In the genomic region with DNA sequence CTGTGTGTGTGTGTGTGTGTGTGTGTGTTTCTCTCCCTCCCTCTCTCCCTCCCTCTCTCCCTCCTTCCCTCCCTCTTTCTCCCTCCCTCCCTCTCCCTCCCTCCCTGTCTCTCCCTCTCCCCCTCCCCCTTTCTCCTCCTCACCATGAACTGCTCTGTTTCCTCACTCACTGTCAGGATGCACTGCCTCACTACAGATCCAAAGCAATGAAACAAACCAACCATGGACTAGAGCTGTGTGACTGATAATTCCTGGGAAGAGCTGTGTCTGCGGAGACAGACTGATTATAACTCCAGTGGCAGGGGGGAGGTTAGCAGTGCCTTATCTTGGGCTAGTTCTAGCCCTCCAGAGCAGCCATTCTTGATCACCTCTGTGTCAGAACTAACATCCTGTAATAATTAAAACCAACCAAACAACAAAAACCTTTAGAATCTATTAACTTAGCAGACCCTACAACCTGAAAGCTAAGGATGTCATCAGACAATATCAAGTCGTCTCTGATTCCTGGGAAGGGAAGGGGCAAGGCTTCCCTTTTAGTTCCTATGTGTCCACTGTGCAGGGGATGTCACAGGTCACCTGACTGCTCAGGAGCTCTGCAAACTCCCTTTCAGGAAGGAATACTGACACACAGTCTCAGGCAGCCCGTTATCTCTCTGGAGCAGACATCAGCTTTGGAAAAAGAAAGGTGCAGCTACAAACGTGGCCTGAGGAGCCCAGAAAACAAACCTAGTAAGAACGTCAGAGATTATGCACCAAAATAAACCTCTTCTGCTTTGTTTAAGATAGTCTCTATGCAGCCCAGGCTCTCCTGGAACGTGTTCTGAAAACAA, we compare ENCODE assay signal across 26 mouse cellular contexts. TPM values are rescaled to one million over a fixed set of nuclear protein-coding genes. Genes with fewer than 3 reads are reported as not detected.
DNase-seq lines count a peak whose midpoint lies in the region; ATAC-seq lines count a peak whose summit lies in the region.
"Had no signal": no experiment of that assay in that cellular context is flagged by ENCODE, and none has a peak within 500 bp of the region (broad histone marks: within the 10 kb centered on the region; RNA-seq: fewer than 3 reads in every experiment).

No protein-coding gene starts in this region.

- no peaks in the 10 kb centered on the region for H3K9me3 ChIP-seq in heart, embryonic 10.5 days
- no peaks in the 10 kb centered on the region for H3K9me3 ChIP-seq in neural tube, embryonic 13.5 days
- H3K9me3 ChIP-seq in liver, embryonic 13.5 days (replicated peaks) = no peaks in the 10 kb centered on the region
- H3K9me3 ChIP-seq: embryonic facial prominence, embryonic 15.5 days; forebrain, embryonic 10.5 days; G1E; kidney, embryonic 15.5 days; neural tube, embryonic 12.5 days; stomach, embryonic 15.5 days had no signal

- DNase-seq in heart, embryonic 10.5 days (ENCODE audit: low spot score) = peak; percentile 78
- no peak for DNase-seq in heart, postnatal 25 days (ENCODE audit: low spot score)
- no peak for DNase-seq in neural tube, embryonic 10.5 days (ENCODE audit: extremely low spot score, low spot score)
- peak; percentile 38 for DNase-seq in liver, embryonic 13.5 days
- no peak for DNase-seq in lung, postnatal 14 days
- DNase-seq in adrenal gland, postnatal 36 days = no peak
- DNase-seq: cerebellum, adult 9-11 months; forebrain, postnatal 0 days; gastrocnemius, postnatal 36 days; heart, postnatal 14 days; kidney, postnatal 4 days; layer of hippocampus, adult 9-11 months; lung, adult 2 months; lung, postnatal 36 days; thymus, adult 2 months had no signal

- ATAC-seq in neural tube, embryonic 13.5 days (ENCODE audit: low read depth) = peak; percentile 67; the same call in 1 of the 2 replicates
- peak; percentile 88 for ATAC-seq in liver, embryonic 13.5 days (ENCODE audit: low read depth)
- ATAC-seq in megakaryocyte, adult 5-6 weeks (ENCODE audit: poor library complexity, severe bottlenecking) = no peak
- ATAC-seq: forebrain, postnatal 0 days; hindbrain, embryonic 16.5 days; intestine, postnatal 0 days had no signal

- no peaks in the 10 kb centered on the region for H3K36me3 ChIP-seq in heart, embryonic 10.5 days
- no peaks in the 10 kb centered on the region for H3K36me3 ChIP-seq in neural tube, embryonic 13.5 days
- no peaks in the 10 kb centered on the region for H3K36me3 ChIP-seq in liver, embryonic 13.5 days
- H3K36me3 ChIP-seq: embryonic facial prominence, embryonic 15.5 days; forebrain, embryonic 10.5 days; G1E; kidney, embryonic 15.5 days; neural tube, embryonic 12.5 days; stomach, embryonic 15.5 days had no signal

- no peaks in the 10 kb centered on the region for H3K27me3 ChIP-seq in heart, embryonic 10.5 days (ENCODE audit: insufficient read depth, poor library complexity, severe bottlenecking)
- no peaks in the 10 kb centered on the region for H3K27me3 ChIP-seq in neural tube, embryonic 13.5 days
- H3K27me3 ChIP-seq in liver, embryonic 13.5 days = no peaks in the 10 kb centered on the region
- H3K27me3 ChIP-seq: embryonic facial prominence, embryonic 15.5 days; kidney, embryonic 15.5 days; neural tube, embryonic 12.5 days; stomach, embryonic 15.5 days had no signal

- peak overlapping the region; percentile 72 for H3K27ac ChIP-seq in heart, embryonic 10.5 days
- H3K27ac ChIP-seq in neural tube, embryonic 13.5 days (replicated peaks) = no peak overlapping the region
- peak overlapping the region; percentile 50 for H3K27ac ChIP-seq in liver, embryonic 13.5 days
- H3K27ac ChIP-seq: embryonic facial prominence, embryonic 15.5 days; forebrain, embryonic 10.5 days; kidney, embryonic 15.5 days; neural tube, embryonic 12.5 days; stomach, embryonic 15.5 days had no signal

- peaks cover 40% of the 10 kb centered on the region for H3K4me1 ChIP-seq in heart, embryonic 10.5 days
- H3K4me1 ChIP-seq in neural tube, embryonic 13.5 days (replicated peaks) = no peaks in the 10 kb centered on the region
- peaks cover 23% of the 10 kb centered on the region for H3K4me1 ChIP-seq in liver, embryonic 13.5 days (replicated peaks)
- H3K4me1 ChIP-seq: kidney, embryonic 15.5 days; stomach, embryonic 15.5 days had no signal

- intact Hi-C loops in heart, postnatal 25 days (cut with DNase I) = no loop called here

- no peak overlapping the region for H3K4me2 ChIP-seq in neural tube, embryonic 13.5 days
- H3K4me2 ChIP-seq in liver, embryonic 13.5 days = 0 out of 2 replicates have a peak overlapping the region, but pooled peaks have one; percentile 4
- H3K4me2 ChIP-seq: embryonic facial prominence, embryonic 15.5 days; kidney, embryonic 15.5 days; midbrain, embryonic 11.5 days; neural tube, embryonic 12.5 days; stomach, embryonic 15.5 days had no signal

- H3K4me3 ChIP-seq in heart, embryonic 10.5 days = no peak overlapping the region
- H3K4me3 ChIP-seq in neural tube, embryonic 13.5 days = no peak overlapping the region
- H3K4me3 ChIP-seq in liver, embryonic 13.5 days (replicated peaks) = no peak overlapping the region
- H3K4me3 ChIP-seq: embryonic facial prominence, embryonic 15.5 days; forebrain, embryonic 10.5 days; kidney, embryonic 15.5 days; neural tube, embryonic 12.5 days; stomach, embryonic 15.5 days had no signal

- H3K9ac ChIP-seq in neural tube, embryonic 13.5 days = no peak overlapping the region
- 0 out of 2 replicates have a peak overlapping the region, but pooled peaks have one; percentile 3 for H3K9ac ChIP-seq in liver, embryonic 13.5 days
- H3K9ac ChIP-seq: embryonic facial prominence, embryonic 15.5 days; forebrain, postnatal 0 days; kidney, embryonic 15.5 days; neural tube, embryonic 12.5 days; stomach, embryonic 15.5 days had no signal

- WGBS in heart, embryonic 10.5 days = 21% methylated on average over 6 of the region's 6 CpGs
- WGBS in neural tube, embryonic 13.5 days = 68% methylated on average over 6 of the region's 6 CpGs
- 10% methylated on average over 6 of the region's 6 CpGs for WGBS in liver, embryonic 13.5 days (ENCODE audit: insufficient replicate concordance)

RNA-seq across cellular contexts. Expression of gene Lysmd4, which starts 12.1 kb away (rescaled TPM):
- 8.5 and 12.4 TPM in 2 replicates for polyA plus RNA-seq in heart, embryonic 10.5 days (2016; fragmentation: Nextera tagmentation; extraction: Ambion mirVana)
- total RNA-seq in heart, postnatal 25 days (2021) = 10 to 100 TPM; 16.9 to 21.7 TPM
- 32.7 and 37.4 TPM in 2 replicates for polyA plus RNA-seq in neural tube, embryonic 13.5 days (2015; fragmentation: Nextera tagmentation; extraction: Ambion mirVana)
- polyA plus RNA-seq in liver, embryonic 13.5 days (2015; fragmentation: Nextera tagmentation; extraction: Ambion mirVana) = 2.9 and 3.7 TPM in 2 replicates
- total RNA-seq in megakaryocyte, adult 5-6 weeks (2015) = 2.6 and 2.7 TPM in 2 replicates
- 3.2 and 4.8 TPM in 2 replicates for total RNA-seq in megakaryocyte, adult 5-6 weeks (2017)
- 10 to 100 TPM in 1 of 2 experiments, 1 to 10 TPM in 1; 9.0 to 10.4 TPM for total RNA-seq in adrenal gland, postnatal 36 days (2021)

Comparison
In these comparisons a context has a peak if more than half of its experiments do, and no peak if none do; other contexts are left out.
1. DNase-seq: peak in heart, embryonic 10.5 days (single experiment) and liver, embryonic 13.5 days (single experiment); none in heart, postnatal 25 days (single experiment), neural tube, embryonic 10.5 days (single experiment), lung, postnatal 14 days (single experiment) and adrenal gland, postnatal 36 days (0 of 2).